Mouse (Mus musculus) erythroblast, embryonic 14.5 days (primary cell): Measurements from ENCODE around the gene Arhgap32. TPM values are rescaled to one million over a fixed set of nuclear protein-coding genes. Genes with fewer than 3 reads are reported as not detected.

ENCODE experiments used
- H3K27me3 ChIP-seq: 2 replicates; pipeline ENCODE4 v1.6.1; 2012; ENCODE audit warnings: inconsistent platforms; ENCODE audit not compliant: control insufficient read depth
- H3K36me3 ChIP-seq: 2 replicates; pipeline ENCODE4 v1.6.1; 2012; ENCODE audit warnings: mild to moderate bottlenecking, inconsistent platforms; ENCODE audit not compliant: control insufficient read depth
- H3K4me1 ChIP-seq: 2 replicates; pipeline ENCODE4 v1.6.1; 2012; ENCODE audit warnings: inconsistent platforms; ENCODE audit not compliant: control insufficient read depth
- H3K4me3 ChIP-seq: replicated peaks from 2 replicates; pipeline ENCODE3; 2012; ENCODE audit warnings: moderate library complexity, mild to moderate bottlenecking, inconsistent platforms
- H3K9me3 ChIP-seq: 2 replicates; pipeline ENCODE4 v1.6.1; 2012; ENCODE audit warnings: low read length, inconsistent platforms, mixed read lengths; ENCODE audit not compliant: control insufficient read depth
- GATA1 ChIP-seq: IDR thresholded peaks from 2 replicates; pipeline ENCODE4 v1.6.1; 2012; ENCODE audit warnings: low read length, inconsistent platforms, mixed read lengths
- TAL1 ChIP-seq: IDR thresholded peaks from 3 replicates; pipeline ENCODE4 v1.6.1; 2012; ENCODE audit warnings: low read length, inconsistent platforms, mixed read lengths
- polyA plus RNA-seq: library from polyadenylated mRNA; stranded (reverse); fragments of >175 nt; gene quantifications from 2 replicates; pipeline ENCODE4 v1.2.3, GENCODE M21; 2012

The Arhgap32 gene
- polyA plus RNA-seq, 1 experiment = not detected

- H3K9me3 ChIP-seq = no peaks in the 10 kb centered on the region
- TF ChIP-seq GATA1 (no peak), TAL1 (no peak)
- H3K27me3 ChIP-seq = no peaks in the 10 kb centered on the region
- no peak overlapping the region for H3K4me3 ChIP-seq
- no peaks in the 10 kb centered on the region; the same call in 1 of the 2 replicates for H3K4me1 ChIP-seq
- H3K36me3 ChIP-seq = no peaks in the 10 kb centered on the region; the same call in 1 of the 2 replicates
Measured at GRCm38 (mm10) chr9:32253721-32254120, 137.8 kb downstream of the Arhgap32 start.

- Histone ChIP-seq H3K9me3 (no peaks in the 10 kb centered on the region), H3K4me1 (no peaks in the 10 kb centered on the region), H3K27me3 (no peaks in the 10 kb centered on the region), H3K4me3 (no peak overlapping the region), H3K36me3 (no peaks in the 10 kb centered on the region; the same call in 1 of the 2 replicates)
- TF ChIP-seq GATA1 (no peak), TAL1 (no peak)
Measured at GRCm38 (mm10) chr9:32257365-32257764, 141.4 kb downstream of the Arhgap32 start.

- Histone ChIP-seq H3K27me3 (no peaks in the 10 kb centered on the region), H3K4me1 (no peaks in the 10 kb centered on the region), H3K4me3 (no peak overlapping the region), H3K9me3 (no peaks in the 10 kb centered on the region), H3K36me3 (no peaks in the 10 kb centered on the region; the same call in 1 of the 2 replicates)
- TF ChIP-seq GATA1 (no peak), TAL1 (no peak)
Measured at GRCm38 (mm10) chr9:32257882-32258281, 141.9 kb downstream of the Arhgap32 start.

- no peaks in the 10 kb centered on the region for H3K4me1 ChIP-seq
- no peak for TF ChIP-seq GATA1
- TF ChIP-seq TAL1 = no peak
Measured at GRCm38 (mm10) chr9:32271896-32272444, 156.0 kb downstream of the Arhgap32 start.

GRCm38 (mm10) chr9:32278052-32278451, 162.1 kb downstream of the Arhgap32 start:
- H3K4me3 ChIP-seq = no peak overlapping the region
- peaks cover 12% of the 10 kb centered on the region for H3K4me1 ChIP-seq
- TF ChIP-seq GATA1 (no peak), TAL1 (no peak)
- no peaks in the 10 kb centered on the region for H3K27me3 ChIP-seq
- no peaks in the 10 kb centered on the region for H3K9me3 ChIP-seq
- H3K36me3 ChIP-seq = no peaks in the 10 kb centered on the region

More at GRCm38 (mm10) chr9:32271896-32272444, 156.0 kb downstream of the Arhgap32 start:
- no peaks in the 10 kb centered on the region for H3K36me3 ChIP-seq
- H3K4me3 ChIP-seq = no peak overlapping the region
- H3K27me3 ChIP-seq = no peaks in the 10 kb centered on the region
- H3K9me3 ChIP-seq = no peaks in the 10 kb centered on the region

- TF ChIP-seq GATA1 (no peak), TAL1 (no peak)
- Histone ChIP-seq H3K36me3 (no peaks in the 10 kb centered on the region), H3K27me3 (no peaks in the 10 kb centered on the region), H3K4me1 (peaks cover 12% of the 10 kb centered on the region), H3K4me3 (no peak overlapping the region), H3K9me3 (no peaks in the 10 kb centered on the region)
Measured at GRCm38 (mm10) chr9:32279789-32280188, 163.9 kb downstream of the Arhgap32 start.

GRCm38 (mm10) chr9:32280456-32280855, 164.5 kb downstream of the Arhgap32 start:
- TF ChIP-seq GATA1 (no peak), TAL1 (no peak)
- H3K4me3 ChIP-seq = no peak overlapping the region
- H3K36me3 ChIP-seq = no peaks in the 10 kb centered on the region
- no peaks in the 10 kb centered on the region for H3K9me3 ChIP-seq
- peaks cover 12% of the 10 kb centered on the region for H3K4me1 ChIP-seq
- H3K27me3 ChIP-seq = no peaks in the 10 kb centered on the region

- no peaks in the 10 kb centered on the region for H3K27me3 ChIP-seq
- TF ChIP-seq GATA1 = no peak
- no peak for TF ChIP-seq TAL1
- no peaks in the 10 kb centered on the region for H3K36me3 ChIP-seq
- no peak overlapping the region for H3K4me3 ChIP-seq
- H3K4me1 ChIP-seq = peaks cover 12% of the 10 kb centered on the region
- peaks cover 3% of the 10 kb centered on the region; the same call in 1 of the 2 replicates for H3K9me3 ChIP-seq
Measured at GRCm38 (mm10) chr9:32283591-32283990, 167.7 kb downstream of the Arhgap32 start.

- no peak for TF ChIP-seq GATA1
- TF ChIP-seq TAL1 = no peak
- Histone ChIP-seq H3K4me3 (no peak overlapping the region), H3K27me3 (no peaks in the 10 kb centered on the region), H3K4me1 (no peaks in the 10 kb centered on the region), H3K9me3 (peaks cover 2% of the 10 kb centered on the region; the same call in 1 of the 2 replicates), H3K36me3 (no peaks in the 10 kb centered on the region)
Measured at GRCm38 (mm10) chr9:32291618-32292017, 175.7 kb downstream of the Arhgap32 start.

- Histone ChIP-seq H3K4me3 (no peak overlapping the region), H3K36me3 (no peaks in the 10 kb centered on the region), H3K27me3 (no peaks in the 10 kb centered on the region), H3K9me3 (no peaks in the 10 kb centered on the region), H3K4me1 (no peaks in the 10 kb centered on the region)
- TF ChIP-seq TAL1 (no peak), GATA1 (no peak)
Measured at GRCm38 (mm10) chr9:32292686-32293085, 176.8 kb downstream of the Arhgap32 start.
